18 mouse cellular contexts compared by ENCODE assay signal in the genomic region with DNA sequence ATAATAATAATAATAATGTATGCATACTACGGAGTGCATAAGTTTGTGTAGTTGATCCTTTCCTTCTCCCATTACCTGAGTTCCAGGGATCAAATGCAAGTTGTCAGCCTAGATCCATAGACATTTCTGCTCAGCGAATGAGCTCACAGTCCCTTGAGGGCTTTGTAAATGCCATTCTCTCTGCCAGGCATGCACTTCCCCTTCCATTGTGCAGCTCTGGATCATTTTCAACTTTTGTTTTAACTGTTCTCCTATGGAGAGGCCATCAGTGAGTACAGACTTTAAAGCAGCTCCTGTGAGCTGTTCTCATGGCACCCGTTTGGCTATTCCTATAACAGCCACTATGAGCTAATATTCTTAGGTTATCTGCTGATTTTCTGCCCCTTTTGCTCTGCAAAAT.
DNase-seq lines count a peak whose midpoint lies in the region; ATAC-seq and TF ChIP-seq lines count a peak whose summit lies in the region.
"Had no signal": no experiment of that assay in that cellular context is flagged by ENCODE, and none has a peak within 500 bp of the region (broad histone marks: within the 10 kb centered on the region; RNA-seq: fewer than 3 reads in every experiment).

No protein-coding gene starts in this region.

- H3K9ac ChIP-seq in forebrain, embryonic 12.5 days: no peak overlapping the region
- H3K9ac ChIP-seq in forebrain, postnatal 0 days: no peak overlapping the region
- no peak overlapping the region for H3K9ac ChIP-seq in heart, embryonic 11.5 days (ENCODE audit: low read depth, low read length)
- no peak overlapping the region for H3K9ac ChIP-seq in hindbrain, postnatal 0 days (replicated peaks; ENCODE audit: low read length)
- no peak overlapping the region for H3K9ac ChIP-seq in hindbrain, embryonic 12.5 days
- H3K9ac ChIP-seq: embryonic facial prominence, embryonic 13.5 days had no signal

- no peak overlapping the region for H3K4me2 ChIP-seq in forebrain, embryonic 12.5 days
- H3K4me2 ChIP-seq in forebrain, postnatal 0 days (ENCODE audit: low read depth): no peak overlapping the region
- H3K4me2 ChIP-seq in heart, embryonic 11.5 days: no peak overlapping the region
- H3K4me2 ChIP-seq in hindbrain, postnatal 0 days (ENCODE audit: low read depth, low read length): no peak overlapping the region
- H3K4me2 ChIP-seq in hindbrain, embryonic 12.5 days (replicated peaks): no peak overlapping the region
- H3K4me2 ChIP-seq: embryonic facial prominence, embryonic 13.5 days had no signal

- no peak for TF ChIP-seq CTCF in forebrain, postnatal 0 days (IDR thresholded peaks at IDR 0.05; ENCODE audit: low read depth)
- no peak for TF ChIP-seq CTCF in hindbrain, postnatal 0 days (IDR thresholded peaks at IDR 0.05; ENCODE audit: low read depth)
- no peak for TF ChIP-seq CTCF in brain, embryonic 14.5 days (IDR thresholded peaks at IDR 0.05; ENCODE audit: borderline replicate concordance, extremely low read depth, insufficient read depth, insufficient read length)

- H3K9me3 ChIP-seq in forebrain, embryonic 12.5 days: no peaks in the 10 kb centered on the region
- H3K9me3 ChIP-seq in forebrain, postnatal 0 days (ENCODE audit: low read length): no peaks in the 10 kb centered on the region
- H3K9me3 ChIP-seq in heart, embryonic 11.5 days (replicated peaks; ENCODE audit: control insufficient read depth, low read length): no peaks in the 10 kb centered on the region
- H3K9me3 ChIP-seq in hindbrain, postnatal 0 days (ENCODE audit: low read length): no peaks in the 10 kb centered on the region
- no peaks in the 10 kb centered on the region for H3K9me3 ChIP-seq in hindbrain, embryonic 12.5 days (replicated peaks)
- H3K9me3 ChIP-seq: embryonic facial prominence, embryonic 13.5 days had no signal

- DNase-seq in forebrain, postnatal 0 days: no peak
- peak; percentile 33 for DNase-seq in heart, adult 11 months
- peak; percentile 38 for DNase-seq in hindbrain, postnatal 0 days (ENCODE audit: low spot score)
- DNase-seq in brain, embryonic 14.5 days (ENCODE audit: low read depth): peak; percentile 62
- DNase-seq: adrenal gland, postnatal 10 days; cerebellum, adult 11-12 months; cerebellum, adult 9-10 months; cerebellum, postnatal 25 days; gastrocnemius, postnatal 14 days; heart, postnatal 10 days; heart, postnatal 4 days; kidney, adult 8-10 months had no signal

- ATAC-seq in forebrain, embryonic 12.5 days (ENCODE audit: low FRiP score): 0 out of 2 replicates have a peak, but pooled peaks have one; percentile 27
- no peak for ATAC-seq in forebrain, postnatal 0 days
- no peak for ATAC-seq in heart, embryonic 11.5 days (replicated peaks; ENCODE audit: insufficient number of reproducible peaks, low FRiP score, low TSS enrichment)
- ATAC-seq in hindbrain, postnatal 0 days: no peak
- no peak for ATAC-seq in hindbrain, embryonic 12.5 days (ENCODE audit: low FRiP score)
- ATAC-seq: inflammation-experienced regulatory T-cells, adult 6 months; intestine, postnatal 0 days had no signal

- no peak overlapping the region for H3K27ac ChIP-seq in forebrain, embryonic 12.5 days
- H3K27ac ChIP-seq in forebrain, postnatal 0 days (ENCODE audit: low read depth, low read length): no peak overlapping the region
- no peak overlapping the region for H3K27ac ChIP-seq in heart, embryonic 11.5 days (ENCODE audit: low read depth, low read length)
- H3K27ac ChIP-seq in hindbrain, postnatal 0 days: no peak overlapping the region
- no peak overlapping the region for H3K27ac ChIP-seq in hindbrain, embryonic 12.5 days
- H3K27ac ChIP-seq: embryonic facial prominence, embryonic 13.5 days had no signal

- H3K4me1 ChIP-seq in forebrain, embryonic 12.5 days: peaks cover 9% of the 10 kb centered on the region
- H3K4me1 ChIP-seq in forebrain, postnatal 0 days (ENCODE audit: insufficient read depth): 0 out of 2 replicates have a peak, but pooled peaks cover 4% of the 10 kb centered on the region
- no peaks in the 10 kb centered on the region for H3K4me1 ChIP-seq in heart, embryonic 11.5 days (ENCODE audit: control insufficient read depth, insufficient read depth, low read length)
- H3K4me1 ChIP-seq in hindbrain, postnatal 0 days (ENCODE audit: insufficient read depth, low read length): no peaks in the 10 kb centered on the region
- peaks cover 9% of the 10 kb centered on the region; the same call in 1 of the 2 replicates for H3K4me1 ChIP-seq in hindbrain, embryonic 12.5 days

- 72% methylated on average over 3 of the region's 3 CpGs for WGBS in forebrain, embryonic 12.5 days
- 43% methylated on average over 3 of the region's 3 CpGs for WGBS in forebrain, postnatal 0 days
- WGBS in heart, embryonic 11.5 days (ENCODE audit: insufficient replicate concordance): 82% methylated on average over 3 of the region's 3 CpGs
- WGBS in hindbrain, postnatal 0 days: 56% methylated on average over 3 of the region's 3 CpGs
- WGBS in hindbrain, embryonic 12.5 days: 87% methylated on average over 3 of the region's 3 CpGs

- no peaks in the 10 kb centered on the region for H3K27me3 ChIP-seq in forebrain, embryonic 12.5 days
- H3K27me3 ChIP-seq in forebrain, postnatal 0 days (ENCODE audit: insufficient read depth, low read length): no peaks in the 10 kb centered on the region
- no peaks in the 10 kb centered on the region for H3K27me3 ChIP-seq in heart, embryonic 11.5 days (ENCODE audit: control insufficient read depth, insufficient read depth, low read length)
- H3K27me3 ChIP-seq in hindbrain, postnatal 0 days (ENCODE audit: insufficient read depth, low read length): no peaks in the 10 kb centered on the region
- H3K27me3 ChIP-seq in hindbrain, embryonic 12.5 days: no peaks in the 10 kb centered on the region
- H3K27me3 ChIP-seq: embryonic facial prominence, embryonic 13.5 days had no signal

- no peak for TF ChIP-seq POLR2A in brain, embryonic 14.5 days (IDR thresholded peaks at IDR 0.05; ENCODE audit: borderline replicate concordance, extremely low read depth, insufficient read depth, insufficient read length, poor library complexity, severe bottlenecking)

- H3K36me3 ChIP-seq in forebrain, embryonic 12.5 days (replicated peaks): 0 out of 2 replicates have a peak, but pooled peaks cover 5% of the 10 kb centered on the region
- H3K36me3 ChIP-seq in forebrain, postnatal 0 days (ENCODE audit: insufficient read depth): 0 out of 2 replicates have a peak, but pooled peaks cover 7% of the 10 kb centered on the region
- H3K36me3 ChIP-seq in heart, embryonic 11.5 days (ENCODE audit: control insufficient read depth, insufficient read depth, low read length): no peaks in the 10 kb centered on the region
- no peaks in the 10 kb centered on the region for H3K36me3 ChIP-seq in hindbrain, postnatal 0 days (ENCODE audit: insufficient read depth, low read length)
- no peaks in the 10 kb centered on the region for H3K36me3 ChIP-seq in hindbrain, embryonic 12.5 days
- H3K36me3 ChIP-seq: embryonic facial prominence, embryonic 13.5 days had no signal

- H3K4me3 ChIP-seq in forebrain, embryonic 12.5 days (replicated peaks): no peak overlapping the region
- no peak overlapping the region for H3K4me3 ChIP-seq in forebrain, postnatal 0 days (ENCODE audit: low read depth, low read length)
- no peak overlapping the region for H3K4me3 ChIP-seq in heart, embryonic 11.5 days (ENCODE audit: low read depth, low read length)
- H3K4me3 ChIP-seq in hindbrain, postnatal 0 days (ENCODE audit: low read length): no peak overlapping the region
- no peak overlapping the region for H3K4me3 ChIP-seq in hindbrain, embryonic 12.5 days
- H3K4me3 ChIP-seq: embryonic facial prominence, embryonic 13.5 days had no signal
